Mouse (Mus musculus) MEL (cell line): ENCODE data around the gene Oard1.

Experiments
- CTCF ChIP-seq, 3 experiments: IDR thresholded peaks in 2 of 3; conservative IDR thresholded peaks in 1 of 3; 2 replicates each; pipeline ENCODE4 v1.5.1; 2011 to 2012; ENCODE audit warnings: low read length in 3 of 3, low read depth in 2 of 3, mild to moderate bottlenecking in 2 of 3, improper control_type of control experiment in 1 of 3, inconsistent platforms in 1 of 3, mixed read lengths in 1 of 3, moderate library complexity in 1 of 3; ENCODE audit not compliant: control insufficient read depth in 1 of 3, insufficient read depth in 1 of 3, poor library complexity in 1 of 3, severe bottlenecking in 1 of 3
- EP300 ChIP-seq, 2 experiments: IDR thresholded peaks; 2 replicates each; pipeline ENCODE4 v1.6.1; 2011; ENCODE audit warnings: improper control_type of control experiment in 2 of 2, low read length in 2 of 2, low read depth in 1 of 2, mild to moderate bottlenecking in 1 of 2
- GATA1 ChIP-seq: IDR thresholded peaks from 2 replicates; pipeline ENCODE4 v1.6.1; 2011; ENCODE audit warnings: low read depth, low read length, improper control_type of control experiment
- MAX ChIP-seq: IDR thresholded peaks from 2 replicates; pipeline ENCODE4 v1.6.1; 2011; ENCODE audit warnings: low read length, improper control_type of control experiment
- MAZ ChIP-seq: IDR thresholded peaks from 2 replicates; pipeline ENCODE4 v1.6.1; 2012; ENCODE audit warnings: low read depth, mild to moderate bottlenecking, inconsistent platforms, low read length, improper control_type of control experiment
- MEF2A ChIP-seq: IDR thresholded peaks from 2 replicates; pipeline ENCODE4 v1.6.1; 2014; ENCODE audit warnings: low read depth, mild to moderate bottlenecking, inconsistent platforms, low read length, improper control_type of control experiment; ENCODE audit not compliant: poor library complexity, insufficient replicate concordance, severe bottlenecking; ENCODE audit errors: extremely low read depth
- POLR2A ChIP-seq, 2 experiments: IDR thresholded peaks; 2 replicates each; pipeline ENCODE4 v1.6.1; 2011 to 2012; ENCODE audit warnings: low read length in 2 of 2, mild to moderate bottlenecking in 2 of 2, control low read depth in 1 of 2, improper control_type of control experiment in 1 of 2, low read depth in 1 of 2, moderate library complexity in 1 of 2; ENCODE audit not compliant: control insufficient read depth in 1 of 2, insufficient read depth in 1 of 2, poor library complexity in 1 of 2
- TAL1 ChIP-seq: IDR thresholded peaks from 2 replicates; pipeline ENCODE4 v1.6.1; 2012; ENCODE audit warnings: mild to moderate bottlenecking, inconsistent platforms, low read length, moderate library complexity, mixed read lengths
- USF1 ChIP-seq: IDR thresholded peaks from 2 replicates; pipeline ENCODE4 v1.6.1; 2014; ENCODE audit warnings: low read depth, mild to moderate bottlenecking, inconsistent platforms, low read length, improper control_type of control experiment, moderate library complexity
- ZC3H11A ChIP-seq: IDR thresholded peaks from 2 replicates; pipeline ENCODE4 v1.6.1; 2012; ENCODE audit warnings: low read depth, mild to moderate bottlenecking, inconsistent platforms, low read length, improper control_type of control experiment
- ZKSCAN1 ChIP-seq: IDR thresholded peaks from 2 replicates; pipeline ENCODE4 v1.6.1; 2012; ENCODE audit warnings: low read depth, mild to moderate bottlenecking, inconsistent platforms, low read length, improper control_type of control experiment, moderate library complexity
- ZNF384 ChIP-seq: IDR thresholded peaks from 2 replicates; pipeline ENCODE4 v1.6.1; 2012; ENCODE audit warnings: low read depth, mild to moderate bottlenecking, inconsistent platforms, low read length, improper control_type of control experiment

- no peak for TF ChIP-seq GATA1
- no peak for TF ChIP-seq TAL1
- no peak for TF ChIP-seq MAZ
- no peak for TF ChIP-seq MEF2A
- TF ChIP-seq ZKSCAN1: no peak
- no peak; a peak in 1 of 4 replicates for TF ChIP-seq POLR2A (IDR thresholded peaks at IDR 0.05; ENCODE audit: control insufficient read depth in 1 of 2, insufficient read depth in 1 of 2, low read depth in 1 of 2, low read length in 2 of 2, poor library complexity in 1 of 2)
- no peak for TF ChIP-seq MAX
- no peak for TF ChIP-seq ZNF384
- no peak for TF ChIP-seq USF1
- no peak for TF ChIP-seq EP300 (IDR thresholded peaks at IDR 0.05; ENCODE audit: low read depth in 1 of 2, low read length in 2 of 2)
- no peak for TF ChIP-seq CTCF (IDR thresholded peaks at IDR 0.05 in 2 of 3, conservative IDR thresholded peaks at IDR 0.05 in 1 of 3; ENCODE audit: control insufficient read depth in 1 of 3, insufficient read depth in 1 of 3, low read depth in 2 of 3, low read length in 3 of 3, poor library complexity in 1 of 3, severe bottlenecking in 1 of 3)
- no peak for TF ChIP-seq ZC3H11A
Measured at GRCm38 (mm10) chr17:48407154-48407553, 2.7 kb upstream of the Oard1 start.
